Mouse (Mus musculus) thymus, postnatal 10 days (tissue): Measurements from ENCODE around the gene Slc30a7.

Experiments used
- DNase-seq, 2 experiments: peaks; one replicate each; pipeline ENCODE4 v3.0.0; 2021; ENCODE audit warnings: low spot score in 2 of 2

Slc30a7 gene

DNA sequence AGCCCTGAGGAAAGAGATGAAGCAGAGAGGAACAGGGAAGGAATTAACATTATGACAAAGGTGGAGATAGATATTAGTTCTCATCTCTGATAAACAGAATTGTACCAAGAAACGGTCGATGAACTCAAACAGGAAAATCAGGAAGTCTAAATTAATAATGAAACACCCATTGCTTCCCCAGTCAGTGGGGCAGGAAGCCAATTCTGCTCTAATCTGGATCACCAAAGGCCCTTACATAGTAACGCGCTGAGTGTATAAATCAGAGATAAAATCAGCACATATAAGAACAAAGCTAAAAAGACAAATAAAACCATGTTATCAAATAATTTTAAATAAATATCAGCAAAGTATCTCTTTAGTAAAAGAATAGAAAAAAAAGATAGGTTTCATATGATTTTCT is 15.1 kb downstream of the Slc30a7 start:
- no peak for DNase-seq

DNA sequence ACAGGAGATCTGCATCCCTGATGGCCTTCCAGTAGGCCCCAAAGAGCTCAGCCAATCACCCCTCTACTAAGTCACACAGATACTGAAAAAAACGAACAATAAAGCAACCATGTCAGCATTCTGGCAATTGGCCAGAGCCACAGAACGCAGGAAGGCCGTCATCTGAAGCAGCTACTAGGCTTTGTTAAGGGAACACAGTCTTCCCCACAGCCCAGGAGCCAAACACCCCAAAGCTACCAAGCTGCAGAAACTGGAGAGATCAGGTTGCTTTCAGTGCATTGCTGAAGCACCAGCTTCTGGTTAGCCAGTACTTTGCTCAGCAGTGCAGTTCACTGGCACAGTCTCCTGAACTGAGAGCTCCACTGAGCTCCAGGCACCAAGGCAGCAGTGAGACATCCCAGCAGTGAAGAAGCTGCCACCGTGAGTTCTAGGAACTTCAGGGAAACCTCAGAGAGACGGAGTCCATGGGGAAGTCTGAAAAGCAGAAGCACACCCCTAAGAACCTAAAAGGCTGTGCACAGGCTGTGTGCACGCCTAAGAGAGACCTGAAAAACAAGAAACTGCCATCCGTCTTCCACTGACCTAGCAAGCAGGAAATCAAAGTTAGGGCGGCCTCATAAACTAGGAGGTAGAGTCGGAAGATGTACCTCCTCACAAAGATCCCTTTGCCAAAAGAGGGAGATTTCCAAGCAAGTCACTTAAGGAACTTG is 21.9 kb downstream of the Slc30a7 start:
- DNase-seq: no peak

DNA sequence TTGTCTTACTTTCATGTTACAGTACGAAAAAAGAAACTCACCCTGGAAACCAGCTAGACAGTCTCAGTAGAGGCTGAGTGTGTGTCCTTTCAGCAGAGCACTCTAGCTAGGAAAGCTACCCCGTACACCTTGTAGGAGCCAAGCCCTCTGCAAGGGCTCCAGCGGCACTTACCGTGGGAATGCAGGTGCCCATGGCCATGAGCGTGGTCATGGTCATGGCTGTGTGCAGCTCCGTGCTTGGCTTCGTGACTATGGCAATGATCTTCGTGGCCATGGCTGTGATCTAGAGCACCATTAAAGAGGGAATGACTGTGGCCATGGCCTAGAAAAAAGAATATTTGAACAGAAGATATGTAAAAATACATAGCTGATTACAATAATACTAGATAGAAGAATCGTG is 22.6 kb downstream of the Slc30a7 start:
- no peak for DNase-seq

DNA sequence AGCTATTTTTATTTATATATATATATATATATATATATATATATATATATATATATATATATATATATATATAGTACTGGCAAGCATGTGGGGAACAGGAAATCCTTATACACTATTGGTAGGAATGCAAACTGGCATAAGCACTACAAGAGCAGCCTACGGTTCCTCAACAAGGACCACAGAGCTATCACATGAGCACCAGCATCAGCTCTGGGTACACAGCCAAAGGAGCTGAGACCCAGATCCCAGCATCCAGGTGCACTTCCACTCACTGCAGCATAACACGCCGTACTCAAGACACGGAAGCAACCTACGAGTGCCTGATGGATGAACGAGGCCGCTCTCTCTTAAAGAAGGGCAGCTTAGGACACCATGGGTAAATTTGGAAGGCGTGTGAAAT is 24.0 kb downstream of the Slc30a7 start:
- no peak for DNase-seq

DNA sequence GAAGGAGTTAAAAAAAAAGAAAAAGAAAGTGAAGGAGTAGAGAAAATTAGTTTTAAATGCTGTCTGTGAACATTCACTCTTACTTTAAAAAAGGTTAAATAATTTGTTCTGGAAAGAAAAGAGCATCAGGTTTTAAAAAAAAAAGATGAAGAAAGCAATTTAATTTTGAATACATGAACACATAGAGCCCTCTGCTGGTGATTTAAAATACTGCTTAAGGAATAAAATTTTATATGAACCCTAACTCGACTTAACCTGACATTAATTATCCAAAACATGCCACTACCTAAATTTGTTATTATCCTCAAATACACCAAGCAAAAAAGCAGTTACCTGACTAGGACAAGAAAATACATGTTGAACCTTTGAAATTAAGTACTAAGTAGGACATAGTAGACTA is 28.2 kb downstream of the Slc30a7 start:
- DNase-seq: peak in 1 of 2 experiments; percentile 36

DNA sequence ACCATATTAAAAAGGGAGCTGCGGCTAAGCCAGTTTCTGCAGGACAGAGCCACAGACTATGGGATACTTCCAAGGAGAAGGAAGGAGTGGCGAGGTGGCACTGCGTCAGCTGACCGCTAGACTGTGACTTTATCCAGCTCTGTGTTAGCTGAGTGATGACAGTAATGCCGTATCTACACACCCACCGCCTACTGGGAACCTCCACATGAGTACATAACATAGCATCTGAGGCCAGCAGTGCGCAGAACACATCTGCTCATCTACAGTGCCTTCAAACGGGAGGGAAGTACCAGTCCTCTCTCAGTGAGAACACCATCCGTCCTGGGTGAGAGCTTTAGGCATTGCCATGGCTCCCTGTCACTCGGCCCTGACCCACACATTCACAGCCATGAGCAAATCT is 32.2 kb downstream of the Slc30a7 start:
- DNase-seq: no peak

DNA sequence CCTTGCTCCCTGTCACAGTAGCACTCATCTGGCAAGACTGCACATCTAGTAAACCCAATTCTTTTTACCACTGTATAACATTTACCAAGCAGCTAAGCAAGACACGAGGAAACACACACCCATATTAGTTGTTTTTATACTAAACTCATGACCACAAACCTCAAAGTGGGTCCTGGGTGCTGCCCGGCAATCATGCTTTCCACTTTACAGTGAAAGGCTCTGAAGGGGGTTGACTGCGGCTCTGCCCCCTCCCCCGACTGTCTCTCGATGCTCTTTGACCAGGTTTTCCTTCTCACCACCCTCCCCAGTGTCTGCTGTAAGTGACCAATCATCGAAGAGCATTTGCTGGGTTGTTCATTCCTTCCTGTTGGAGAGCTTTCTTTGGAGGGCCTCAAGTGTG is 33.0 kb downstream of the Slc30a7 start:
- no peak for DNase-seq

DNA sequence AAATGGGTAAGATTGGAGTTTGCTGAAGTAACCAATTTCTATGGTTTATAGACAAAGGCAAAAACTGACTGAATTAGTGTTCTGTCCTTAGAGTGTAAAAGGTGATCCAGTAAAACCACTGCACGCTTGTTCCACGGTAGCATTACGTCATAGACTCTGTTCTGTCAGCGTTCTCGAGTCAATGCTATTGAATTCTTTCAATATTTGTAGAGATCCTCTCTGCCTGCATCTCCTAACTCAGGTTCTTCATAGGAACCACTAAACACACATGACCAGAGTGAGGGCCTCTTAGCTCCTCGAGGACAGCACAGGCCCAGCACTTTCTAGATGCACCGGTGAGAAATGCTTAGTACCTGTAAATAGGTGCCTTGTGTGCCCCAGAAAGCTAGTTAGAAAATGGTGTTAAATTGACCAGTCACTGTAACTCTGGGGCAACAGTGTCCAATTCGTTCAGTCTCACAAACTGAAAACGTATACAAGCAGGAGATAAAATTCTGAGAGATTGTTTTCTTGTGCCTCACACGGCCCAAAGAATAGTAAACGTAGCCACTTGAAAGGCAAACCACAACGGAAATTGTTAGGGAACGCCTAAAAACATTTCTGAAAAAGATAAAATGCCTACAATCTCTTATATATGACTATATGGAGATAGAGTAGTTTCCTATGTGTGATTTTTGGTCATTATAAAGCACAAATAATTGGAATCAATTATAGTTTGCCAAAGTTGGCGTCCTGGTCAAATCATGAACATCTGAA is 35.1 kb downstream of the Slc30a7 start:
- DNase-seq: peak in 1 of 2 experiments; percentile 15

DNA sequence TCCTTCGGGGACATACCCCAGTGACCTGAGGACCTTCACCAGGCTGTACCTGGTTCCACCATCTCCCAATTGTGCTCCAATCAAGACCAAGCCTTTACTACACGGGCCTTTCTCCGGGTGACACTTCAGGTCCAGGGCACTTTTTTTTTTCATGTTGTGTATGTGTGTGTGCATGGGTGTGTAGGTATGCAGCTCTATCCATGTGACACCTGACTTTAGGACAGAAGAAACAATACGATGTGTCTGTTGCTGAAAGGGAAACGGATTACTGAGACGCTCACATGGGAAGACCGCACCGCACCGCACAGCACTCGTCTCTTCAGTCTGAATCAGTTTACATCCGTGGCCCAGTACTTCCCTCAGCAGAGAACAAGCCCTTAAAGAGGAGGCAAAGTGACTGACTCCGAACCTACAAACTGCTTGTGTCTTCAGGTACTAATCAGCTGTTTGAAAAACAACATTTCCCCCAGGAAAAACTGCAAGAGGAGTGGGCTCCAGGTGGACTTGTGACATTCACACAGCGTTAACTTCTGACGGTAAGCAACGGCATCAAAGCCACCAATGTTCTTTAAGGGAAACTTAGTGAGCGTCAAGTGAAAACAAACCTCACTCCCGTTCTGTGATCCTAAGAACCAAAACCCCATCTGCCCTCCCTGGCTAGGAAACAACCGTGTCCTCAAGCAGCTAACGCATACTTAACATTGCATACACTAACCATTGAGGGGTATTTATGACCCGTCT is 36.0 kb downstream of the Slc30a7 start:
- DNase-seq: no peak

DNA sequence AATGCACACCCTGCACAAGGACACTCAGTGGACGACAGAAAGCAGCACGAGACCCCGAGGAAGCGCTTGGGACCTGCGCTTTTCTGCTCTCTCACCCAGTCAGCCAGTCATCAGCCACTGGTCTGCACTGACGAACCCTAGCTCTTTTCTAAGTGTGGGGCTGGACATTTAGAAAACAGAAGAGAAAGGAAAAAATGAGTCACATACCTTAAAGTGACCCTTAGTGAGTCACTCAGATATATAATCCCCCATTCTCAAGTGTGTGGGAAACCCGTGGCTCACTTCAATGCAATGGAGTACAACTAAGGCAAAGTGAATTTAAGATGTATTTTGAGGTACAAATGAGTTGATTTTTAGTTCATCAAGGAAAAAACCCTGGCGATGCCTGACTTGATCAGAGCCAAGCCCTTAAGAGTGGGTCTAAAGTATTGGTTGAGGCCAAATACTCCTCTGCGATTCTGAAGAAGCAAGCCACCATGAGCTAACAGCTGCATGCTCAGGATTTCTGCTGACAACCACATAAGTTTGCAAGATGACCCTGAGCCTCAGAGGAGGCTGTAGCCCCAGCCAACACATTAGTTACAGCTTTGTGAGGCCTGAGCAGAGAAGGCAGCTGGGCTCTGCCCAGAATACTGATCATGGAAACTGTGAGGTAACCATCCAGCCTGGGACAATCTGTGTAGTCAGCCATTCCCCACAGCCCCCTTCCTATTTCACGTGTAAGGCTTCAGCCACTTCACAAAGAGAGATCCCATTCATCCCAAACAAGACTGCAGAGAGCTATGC is 38.3 kb downstream of the Slc30a7 start:
- DNase-seq: no peak

DNA sequence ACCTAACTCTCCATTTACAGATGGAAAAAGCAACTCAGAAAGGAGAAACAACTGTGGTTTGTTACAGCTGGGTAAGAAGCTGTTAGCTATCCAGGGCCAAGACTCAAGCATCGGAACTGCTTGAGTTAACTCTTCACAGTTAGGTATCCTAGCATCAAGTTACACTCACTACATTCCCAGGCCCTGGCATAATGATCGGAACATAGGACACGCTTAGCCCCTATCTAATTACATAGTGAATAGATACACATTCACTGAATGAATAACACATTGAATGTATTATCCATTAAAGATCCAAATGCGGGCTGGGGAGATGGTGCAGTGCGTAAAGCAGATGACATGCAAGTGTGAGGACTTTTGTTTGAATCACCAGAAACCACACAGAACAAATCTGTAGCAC is 43.1 kb downstream of the Slc30a7 start:
- DNase-seq: no peak

DNA sequence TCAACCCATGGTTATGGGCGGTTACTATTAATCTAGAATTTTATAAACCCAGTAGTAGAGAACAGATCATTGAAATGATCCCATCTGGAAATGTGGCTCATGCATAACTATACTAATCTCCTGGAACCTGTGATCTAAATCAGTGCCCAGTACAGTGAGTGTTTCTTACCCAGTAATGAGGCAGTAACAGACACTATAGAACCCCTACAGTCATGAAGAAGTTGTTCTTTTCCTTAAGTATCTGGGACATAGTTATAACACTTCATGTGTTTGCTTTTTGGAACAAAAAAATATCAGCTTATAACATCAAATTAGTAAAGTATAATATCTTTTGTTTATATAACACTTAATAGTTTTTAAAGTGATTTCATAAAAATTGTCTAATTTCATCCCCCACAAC is 43.6 kb downstream of the Slc30a7 start:
- DNase-seq: no peak

DNA sequence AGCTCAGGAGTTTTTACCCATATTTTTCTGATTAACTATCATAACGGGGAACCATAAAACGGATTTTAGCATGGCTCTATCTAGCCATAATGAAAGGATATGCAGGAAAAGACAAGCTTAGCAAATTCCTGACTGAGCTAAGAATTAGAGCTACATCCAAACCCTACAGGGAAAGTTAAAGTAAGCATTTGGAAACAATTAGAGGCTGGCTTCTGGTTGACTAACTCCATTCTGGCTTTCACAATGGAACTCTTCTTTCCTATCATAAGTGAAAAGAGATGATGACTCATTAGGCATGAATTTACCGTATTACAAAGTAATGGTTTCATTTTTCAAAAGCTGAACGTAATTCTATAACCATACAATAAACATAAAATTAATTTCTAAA is 45.2 kb downstream of the Slc30a7 start:
- no peak for DNase-seq

DNA sequence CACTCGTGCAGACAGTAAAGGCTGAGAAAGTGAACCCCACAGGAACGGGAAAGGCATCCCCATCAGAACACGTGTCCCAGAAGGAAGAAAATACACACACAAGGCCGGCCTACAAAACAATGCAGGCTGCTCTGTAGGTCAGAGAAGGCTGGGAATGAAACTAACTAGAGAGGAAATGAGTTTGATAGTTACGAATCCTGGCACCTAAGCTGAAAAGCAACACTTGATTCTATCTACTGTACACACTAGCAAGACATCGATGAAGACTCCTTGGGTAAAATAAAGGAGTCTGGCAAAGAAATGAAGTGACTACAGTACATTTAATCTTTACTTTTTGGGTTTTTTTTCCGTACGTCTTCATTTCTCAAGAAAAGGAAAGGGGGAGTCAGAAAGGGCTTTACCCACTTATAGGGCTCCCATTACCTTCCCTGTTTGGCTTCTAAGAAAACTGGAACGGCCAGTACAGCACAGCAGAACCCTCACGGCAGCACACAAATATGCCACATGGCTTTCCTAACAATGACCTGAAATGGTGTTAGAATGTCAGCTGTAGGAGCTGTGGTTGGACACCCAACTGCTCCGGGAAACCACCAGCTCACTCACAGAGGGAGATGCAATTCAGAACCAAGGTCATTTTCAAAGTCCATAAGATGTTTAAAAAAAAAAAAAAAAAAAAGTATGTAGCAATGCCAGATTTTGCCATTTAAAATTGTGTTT is 45.7 kb downstream of the Slc30a7 start:
- DNase-seq: no peak

DNA sequence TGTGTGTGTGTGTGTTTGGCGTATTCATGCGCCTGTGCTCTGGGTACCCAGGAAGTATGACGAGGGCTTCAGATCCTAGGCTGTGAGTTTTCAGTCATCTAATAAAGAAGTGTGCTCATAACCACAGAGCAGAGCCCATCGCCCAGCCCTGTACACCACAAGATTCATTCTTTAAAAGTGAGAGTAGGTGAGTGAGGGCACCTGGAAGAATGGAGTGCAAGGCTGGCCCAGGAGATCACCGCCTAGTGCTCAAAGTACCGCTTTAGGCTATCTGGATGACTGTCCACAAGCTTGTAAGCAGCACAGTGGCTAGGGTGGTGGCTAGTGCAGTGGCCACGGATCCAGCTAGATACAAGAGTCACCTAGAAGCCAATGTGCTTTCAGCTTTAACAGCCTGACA is 50.0 kb downstream of the Slc30a7 start:
- no peak for DNase-seq

DNA sequence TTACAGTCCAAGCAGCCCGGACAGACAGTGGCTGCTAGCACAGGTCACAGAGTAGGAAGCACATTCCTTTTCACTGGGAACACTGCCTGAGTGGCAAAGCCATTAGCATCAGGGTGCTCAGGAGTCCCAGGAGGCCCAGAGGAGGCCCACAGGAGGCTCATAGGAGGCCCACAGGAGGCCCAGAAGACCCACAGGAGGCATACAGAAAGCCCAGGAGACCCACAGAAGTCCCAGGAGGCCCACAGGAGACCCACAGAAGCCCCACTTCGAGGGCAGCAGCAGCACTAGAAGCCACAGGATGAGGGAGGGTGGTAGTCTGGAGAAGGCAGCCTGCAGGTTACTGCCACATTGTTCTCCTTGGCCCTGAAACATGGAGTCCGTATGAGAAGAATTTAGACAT is 54.1 kb downstream of the Slc30a7 start:
- DNase-seq: no peak

DNA sequence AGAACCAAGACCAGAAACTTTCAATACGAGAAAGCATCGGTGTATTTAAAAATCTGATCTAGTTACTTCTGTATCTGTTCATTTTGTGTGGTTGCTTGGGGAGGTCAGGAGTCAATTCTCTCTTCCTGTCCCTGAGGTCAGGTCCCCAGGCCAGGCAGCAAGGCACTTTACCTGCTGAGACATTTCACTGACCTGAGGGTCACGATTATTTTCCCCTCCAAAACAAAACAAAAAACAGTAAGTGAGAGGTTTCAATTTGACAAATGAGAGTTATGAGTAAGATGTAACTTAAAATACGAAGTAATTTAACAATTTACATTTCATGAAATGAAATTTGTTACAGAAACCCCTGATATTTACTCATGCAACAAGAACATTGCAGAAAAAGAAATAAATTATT is 54.9 kb downstream of the Slc30a7 start:
- no peak for DNase-seq

DNA sequence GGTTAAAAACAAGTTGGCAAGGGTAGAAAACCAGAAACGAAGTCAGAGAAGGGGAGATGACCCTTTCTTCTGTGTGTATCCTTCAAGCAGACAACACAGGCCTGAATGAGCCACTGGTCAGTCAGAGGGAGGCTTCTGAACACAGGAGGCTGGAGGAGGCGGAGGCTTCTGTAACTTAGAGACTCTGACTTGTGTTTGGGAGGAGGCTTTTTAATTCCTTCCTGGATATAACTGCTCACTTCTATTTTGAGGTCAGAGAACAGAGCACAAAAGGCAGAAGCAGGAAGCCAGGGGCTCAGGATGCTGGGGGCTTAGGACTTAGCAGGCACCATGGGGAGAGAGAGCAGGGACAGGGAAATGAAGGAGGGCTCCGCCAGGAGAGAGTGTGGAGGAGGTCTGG is 56.0 kb downstream of the Slc30a7 start:
- no peak for DNase-seq

DNA sequence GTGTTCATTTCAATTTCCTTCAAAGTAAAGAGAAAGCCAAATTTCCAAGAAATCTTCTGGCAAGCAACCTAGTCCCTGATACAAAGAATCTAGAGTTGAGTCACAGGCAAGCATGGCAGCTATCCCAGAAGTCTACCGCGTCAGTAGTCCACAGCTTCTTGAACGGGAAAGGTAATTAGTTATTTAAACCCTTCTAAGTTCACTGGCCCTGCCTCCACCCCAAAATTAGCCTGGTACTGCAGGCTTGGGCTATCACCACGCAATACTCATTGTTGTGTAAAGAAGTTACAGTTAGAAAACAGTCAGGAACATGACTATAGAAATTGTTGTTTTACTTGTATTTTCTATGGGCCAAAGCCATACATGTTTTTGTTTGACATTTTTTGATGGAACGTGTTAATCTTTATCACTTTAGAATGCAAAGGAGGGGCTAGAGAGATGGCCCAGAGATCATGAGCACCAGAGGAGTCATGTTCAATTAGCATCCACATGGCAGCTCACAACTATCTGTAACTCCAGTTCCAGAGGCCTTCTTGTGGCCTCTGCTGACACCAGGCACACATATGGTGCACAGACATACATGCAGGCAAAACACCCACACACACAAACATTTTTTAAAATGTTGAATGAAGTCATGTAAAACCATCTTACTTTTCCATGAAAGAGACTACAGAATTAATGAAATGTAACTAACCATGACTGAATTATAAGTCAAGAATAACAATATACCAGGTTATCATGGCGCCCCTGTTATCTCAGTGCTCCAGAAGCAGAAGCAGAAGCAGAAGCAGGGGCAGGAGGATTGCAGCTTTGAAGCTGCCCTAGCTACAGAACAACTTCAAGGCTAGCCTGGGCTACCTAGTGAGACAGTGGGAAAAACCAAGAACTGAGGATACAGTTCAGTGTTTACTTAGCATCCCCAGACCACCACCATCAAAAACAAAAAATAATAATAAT is 57.0 kb downstream of the Slc30a7 start:
- DNase-seq: no peak

DNA sequence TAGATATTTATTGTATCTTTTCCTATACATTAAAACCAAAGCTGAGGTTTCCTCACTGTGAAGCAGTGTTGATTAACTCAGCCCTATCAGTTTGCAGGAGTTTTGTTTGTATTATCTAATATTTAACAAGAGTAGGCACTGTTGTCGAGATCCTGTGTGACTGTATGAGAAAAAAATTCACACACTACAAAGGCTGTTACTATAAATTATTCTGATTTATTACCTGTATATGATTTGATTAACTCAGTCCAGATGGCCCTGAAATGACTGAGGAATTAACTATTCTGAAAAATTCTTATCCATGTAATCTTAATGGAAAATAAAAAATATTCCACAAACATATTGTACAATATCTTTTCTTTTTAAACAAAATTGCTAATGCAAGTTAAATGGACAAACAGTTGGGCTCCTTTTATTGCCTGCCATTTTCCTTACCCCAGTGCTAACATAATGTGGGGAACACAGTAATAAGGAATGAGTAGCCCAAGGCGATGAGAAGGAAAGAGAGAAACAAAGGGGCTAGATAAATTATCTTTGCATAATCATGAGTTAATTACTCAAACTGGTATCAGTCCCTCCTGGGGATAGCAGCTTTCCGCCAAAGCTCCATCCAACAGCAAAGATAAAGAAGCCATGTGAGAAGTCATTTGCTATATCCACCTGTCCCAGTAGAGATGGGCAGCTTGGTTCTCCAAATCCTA is 57.8 kb downstream of the Slc30a7 start:
- no peak for DNase-seq
